Mouse (Mus musculus): Measurements from ENCODE around the gene Gm28038. TPM values are rescaled to one million over a fixed set of nuclear protein-coding genes. Genes with fewer than 3 reads are reported as not detected.
A peak's percentile ranks its signal among the peaks of the same experiment; 100 is the strongest.

The Gm28038 gene
- polyA plus RNA-seq (2016; fragmentation: Nextera tagmentation; extraction: Ambion mirVana): not detected in 2 replicates

DNA sequence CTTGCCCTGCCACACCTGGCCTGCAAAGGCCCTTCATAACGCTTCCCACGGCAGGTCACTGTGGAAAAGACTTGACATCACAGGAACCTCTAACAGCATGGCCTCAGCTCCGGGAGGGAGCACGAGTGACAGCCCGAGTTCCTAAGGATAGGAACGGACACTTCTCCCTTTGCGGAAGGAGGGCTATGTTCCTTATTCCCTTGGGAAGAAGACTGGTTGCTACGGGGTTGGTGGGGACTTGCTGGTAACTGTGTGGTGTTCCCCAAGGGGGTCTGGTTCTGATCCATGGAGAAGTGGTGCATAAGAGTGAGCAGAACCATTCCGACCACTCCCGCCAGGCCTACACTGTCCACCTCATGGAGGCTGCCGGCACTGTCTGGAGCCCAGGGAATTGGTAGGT lies at the start of gene Gm28038:
TSS of gene Gm28038 (plus strand) at position 301 of the 400 bp plus-strand sequence.
- WGBS: 90% methylated on average over 11 of the region's 11 CpGs

DNA sequence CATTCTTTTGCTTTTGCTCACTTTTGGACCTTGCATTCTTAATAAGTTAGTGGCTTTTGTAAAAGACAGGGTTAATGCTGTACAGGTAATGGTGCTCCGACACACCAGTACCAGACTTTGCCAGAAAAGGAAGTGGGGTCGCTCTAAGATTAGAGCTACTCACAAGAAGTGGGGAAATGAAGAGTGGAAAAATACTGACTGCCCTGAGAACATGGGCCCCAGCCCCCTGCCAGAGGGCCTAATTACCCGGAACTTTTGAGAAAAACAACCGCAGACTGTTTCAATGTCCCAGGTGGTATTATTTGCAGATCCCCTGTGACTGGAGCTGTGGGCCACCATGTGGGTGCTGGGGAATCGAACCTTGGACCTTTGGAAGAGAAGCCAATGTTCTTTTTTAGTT lies 45.2 kb upstream of the Gm28038 start:
- DNase-seq (ENCODE audit: low spot score): no peak
- Histone ChIP-seq H3K27me3 (replicated peaks; ENCODE audit: low read depth, poor library complexity, severe bottlenecking) (no peaks in the 10 kb centered on the region), H3K36me3 (replicated peaks) (peaks cover 12% of the 10 kb centered on the region), H3K4me1 (peaks cover 25% of the 10 kb centered on the region), H3K27ac (replicated peaks) (no peak overlapping the region), H3K4me3 (no peak overlapping the region), H3K9me3 (peaks cover 10% of the 10 kb centered on the region; the same call in 1 of the 2 replicates)
- WGBS: 82% methylated on average over 5 of the region's 5 CpGs

More for the DNA sequence above, at the start of gene Gm28038:
- Histone ChIP-seq H3K36me3 (replicated peaks) (peaks cover 22% of the 10 kb centered on the region; the same call in 1 of the 2 replicates), H3K4me3 (no peak within 1 kb of the TSS), H3K4me1 (peaks cover 10% of the 10 kb centered on the region), H3K9me3 (no peaks in the 10 kb centered on the region), H3K27ac (replicated peaks) (no peak within 1 kb of the TSS), H3K27me3 (replicated peaks; ENCODE audit: low read depth, poor library complexity, severe bottlenecking) (no peaks in the 10 kb centered on the region)
- no peak for DNase-seq (ENCODE audit: low spot score)

- H3K4me3 ChIP-seq: peak overlapping the region; percentile 95
- 7% methylated on average over 18 of the region's 18 CpGs for WGBS
- H3K27ac ChIP-seq (replicated peaks): peak overlapping the region; percentile 96
- H3K9me3 ChIP-seq: no peaks in the 10 kb centered on the region
- peaks cover 22% of the 10 kb centered on the region for H3K36me3 ChIP-seq (replicated peaks)
- peak; percentile 26 for DNase-seq (ENCODE audit: low spot score)
- peaks cover 25% of the 10 kb centered on the region for H3K4me1 ChIP-seq
- H3K27me3 ChIP-seq (replicated peaks; ENCODE audit: low read depth, poor library complexity, severe bottlenecking): no peaks in the 10 kb centered on the region
Observed at GRCm38 (mm10) chr2:30236426-30237198, 44.2 kb upstream of the Gm28038 start.

GRCm38 (mm10) chr2:30237199-30237880 lies 43.5 kb upstream of the Gm28038 start, which contains the start of gene Lrrc8a:
Gene Lrrc8a, plus strand, starts transcription at chr2:30237715.
- Histone ChIP-seq H3K36me3 (replicated peaks) (peaks cover 29% of the 10 kb centered on the region), H3K4me3 (peak within 1 kb of the TSS; percentile 95), H3K27ac (replicated peaks) (peak within 1 kb of the TSS; percentile 96), H3K27me3 (replicated peaks; ENCODE audit: low read depth, poor library complexity, severe bottlenecking) (no peaks in the 10 kb centered on the region), H3K4me1 (peaks cover 26% of the 10 kb centered on the region), H3K9me3 (no peaks in the 10 kb centered on the region)
- under 1% methylated on average over 67 of the region's 67 CpGs for WGBS
- DNase-seq (ENCODE audit: low spot score): peak; percentile 100

- WGBS: under 1% methylated on average over 42 of the region's 42 CpGs
- Histone ChIP-seq H3K4me3 (peak overlapping the region; percentile 95), H3K4me1 (peaks cover 32% of the 10 kb centered on the region), H3K27me3 (replicated peaks; ENCODE audit: low read depth, poor library complexity, severe bottlenecking) (no peaks in the 10 kb centered on the region), H3K9me3 (no peaks in the 10 kb centered on the region), H3K36me3 (replicated peaks) (peaks cover 35% of the 10 kb centered on the region), H3K27ac (replicated peaks) (peak overlapping the region; percentile 96)
- DNase-seq (ENCODE audit: low spot score): no peak
Observed at GRCm38 (mm10) chr2:30237881-30238280, 43.0 kb upstream of the Gm28038 start.

DNA sequence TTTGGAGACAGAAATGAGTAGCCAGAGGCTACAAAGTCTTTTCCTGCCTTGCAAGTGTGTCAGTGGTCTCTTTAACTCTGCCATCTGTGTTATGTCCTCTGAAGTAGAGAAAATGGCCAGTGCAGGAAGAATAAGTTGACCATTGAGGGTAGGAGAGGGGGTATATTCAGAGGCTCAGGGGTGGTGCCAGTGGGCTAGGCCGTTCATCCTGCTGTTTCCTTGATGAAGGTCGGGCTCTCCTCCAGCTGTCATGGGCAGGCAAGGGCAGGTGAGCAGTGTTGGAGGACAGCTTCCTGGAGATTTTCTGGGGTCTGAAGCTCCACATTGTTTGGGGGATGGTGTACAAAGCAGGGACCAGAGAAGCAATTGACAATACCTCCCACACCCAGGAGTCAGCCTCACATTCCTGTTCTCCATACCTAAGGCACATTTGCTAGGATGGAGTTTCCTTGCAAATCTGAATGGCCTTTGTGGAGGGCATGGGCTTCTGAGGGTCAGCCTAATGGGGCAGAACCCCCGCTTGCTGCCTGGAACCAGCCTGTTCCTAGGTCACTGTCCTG lies 41.9 kb upstream of the Gm28038 start:
- H3K9me3 ChIP-seq: no peaks in the 10 kb centered on the region
- peak overlapping the region; percentile 96; the same call in 1 of the 2 replicates for H3K27ac ChIP-seq (replicated peaks)
- peaks cover 46% of the 10 kb centered on the region for H3K36me3 ChIP-seq (replicated peaks)
- peak overlapping the region; percentile 95 for H3K4me3 ChIP-seq
- H3K4me1 ChIP-seq: peaks cover 32% of the 10 kb centered on the region
- no peaks in the 10 kb centered on the region for H3K27me3 ChIP-seq (replicated peaks; ENCODE audit: low read depth, poor library complexity, severe bottlenecking)
- WGBS: 75% methylated on average over 3 of the region's 3 CpGs
- DNase-seq (ENCODE audit: low spot score): no peak

- Histone ChIP-seq H3K36me3 (replicated peaks) (peaks cover 54% of the 10 kb centered on the region), H3K27ac (replicated peaks) (no peak overlapping the region), H3K4me3 (peak overlapping the region; percentile 95), H3K4me1 (peaks cover 37% of the 10 kb centered on the region), H3K27me3 (replicated peaks; ENCODE audit: low read depth, poor library complexity, severe bottlenecking) (no peaks in the 10 kb centered on the region), H3K9me3 (no peaks in the 10 kb centered on the region)
- DNase-seq (ENCODE audit: low spot score): no peak
- WGBS: 90% methylated on average over 4 of the region's 4 CpGs
Observed at GRCm38 (mm10) chr2:30239777-30240176, 41.1 kb upstream of the Gm28038 start.

DNA sequence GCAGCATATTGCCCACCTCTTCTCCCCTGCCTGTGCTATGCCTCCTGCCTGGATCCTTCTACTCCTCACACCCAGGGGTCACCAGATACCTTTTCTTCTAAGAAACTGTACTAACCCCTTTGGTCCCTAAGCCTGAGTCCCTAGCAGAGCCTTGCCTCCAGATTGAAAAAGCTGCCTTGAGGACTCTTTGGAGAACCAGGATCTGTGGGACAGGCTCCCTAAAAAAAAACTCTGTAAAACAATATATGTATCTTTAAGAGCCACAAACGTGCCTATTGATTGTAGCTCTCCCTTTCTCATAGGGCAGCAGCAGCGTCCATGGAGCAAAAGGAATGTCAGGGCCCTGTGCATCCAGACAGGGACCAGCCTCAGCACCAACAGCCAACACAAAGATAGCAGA lies 40.6 kb upstream of the Gm28038 start, which contains the start of gene Gm28035:
TSS of gene Gm28035 (plus strand) at position 301 of the 400 bp plus-strand sequence.
- H3K36me3 ChIP-seq (replicated peaks): peaks cover 59% of the 10 kb centered on the region
- H3K4me1 ChIP-seq: peaks cover 40% of the 10 kb centered on the region
- no peaks in the 10 kb centered on the region for H3K27me3 ChIP-seq (replicated peaks; ENCODE audit: low read depth, poor library complexity, severe bottlenecking)
- DNase-seq (ENCODE audit: low spot score): no peak
- H3K4me3 ChIP-seq: peak within 1 kb of the TSS; percentile 95
- WGBS: 77% methylated on average over 2 of the region's 2 CpGs
- H3K9me3 ChIP-seq: no peaks in the 10 kb centered on the region
- H3K27ac ChIP-seq (replicated peaks): no peak within 1 kb of the TSS

DNA sequence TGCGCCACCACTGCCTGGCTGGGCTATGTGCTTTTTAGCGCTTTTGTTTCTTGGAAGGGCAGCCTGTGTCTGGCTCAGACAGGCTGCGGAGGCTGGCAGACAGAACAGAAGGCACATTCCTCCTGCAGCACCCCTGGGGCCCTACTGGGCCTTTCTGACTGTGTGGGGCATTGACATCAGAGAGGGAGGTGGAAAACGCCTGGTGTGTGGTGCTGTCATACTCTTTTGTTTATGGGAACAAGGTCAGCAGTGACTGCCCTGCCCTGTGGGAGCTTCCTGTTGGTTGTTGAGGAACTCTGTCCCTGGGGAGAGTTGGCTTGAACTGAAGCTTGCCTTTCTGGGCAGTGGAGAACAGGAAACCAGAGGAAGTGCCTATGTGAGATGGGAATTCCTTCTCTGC lies 38.3 kb upstream of the Gm28038 start:
- Histone ChIP-seq H3K4me1 (peaks cover 32% of the 10 kb centered on the region), H3K9me3 (no peaks in the 10 kb centered on the region), H3K27me3 (replicated peaks; ENCODE audit: low read depth, poor library complexity, severe bottlenecking) (no peaks in the 10 kb centered on the region), H3K27ac (replicated peaks) (no peak overlapping the region; the same call in 1 of the 2 replicates), H3K4me3 (peak overlapping the region; percentile 3; the same call in 1 of the 2 replicates), H3K36me3 (replicated peaks) (peaks cover 81% of the 10 kb centered on the region)
- 41% methylated on average over 4 of the region's 4 CpGs for WGBS
- DNase-seq (ENCODE audit: low spot score): peak; percentile 45

GRCm38 (mm10) chr2:30243391-30243790 lies 37.5 kb upstream of the Gm28038 start:
- H3K9me3 ChIP-seq: no peaks in the 10 kb centered on the region
- no peak overlapping the region for H3K27ac ChIP-seq (replicated peaks)
- no peaks in the 10 kb centered on the region for H3K27me3 ChIP-seq (replicated peaks; ENCODE audit: low read depth, poor library complexity, severe bottlenecking)
- H3K4me1 ChIP-seq: peaks cover 29% of the 10 kb centered on the region
- DNase-seq (ENCODE audit: low spot score): no peak
- H3K4me3 ChIP-seq: no peak overlapping the region
- peaks cover 90% of the 10 kb centered on the region for H3K36me3 ChIP-seq (replicated peaks)
- 92% methylated on average over 4 of the region's 4 CpGs for WGBS

GRCm38 (mm10) chr2:30244595-30245178 lies 36.2 kb upstream of the Gm28038 start:
- H3K4me3 ChIP-seq: no peak overlapping the region
- H3K9me3 ChIP-seq: no peaks in the 10 kb centered on the region

GRCm38 (mm10) chr2:30247036-30247435 lies 33.8 kb upstream of the Gm28038 start:
- 92% methylated on average over 5 of the region's 5 CpGs for WGBS
- Histone ChIP-seq H3K27me3 (replicated peaks; ENCODE audit: low read depth, poor library complexity, severe bottlenecking) (no peaks in the 10 kb centered on the region), H3K36me3 (replicated peaks) (peaks cover 100% of the 10 kb centered on the region), H3K9me3 (no peaks in the 10 kb centered on the region), H3K4me3 (no peak overlapping the region), H3K27ac (replicated peaks) (no peak overlapping the region), H3K4me1 (peaks cover 24% of the 10 kb centered on the region)
- no peak for DNase-seq (ENCODE audit: low spot score)

More at GRCm38 (mm10) chr2:30244595-30245178, 36.2 kb upstream of the Gm28038 start:
- no peak overlapping the region for H3K27ac ChIP-seq (replicated peaks)
- WGBS: 67% methylated on average over 7 of the region's 7 CpGs
- H3K36me3 ChIP-seq (replicated peaks): peaks cover 100% of the 10 kb centered on the region
- no peak for DNase-seq (ENCODE audit: low spot score)
- H3K4me1 ChIP-seq: peaks cover 16% of the 10 kb centered on the region
- H3K27me3 ChIP-seq (replicated peaks; ENCODE audit: low read depth, poor library complexity, severe bottlenecking): no peaks in the 10 kb centered on the region
